Mouse (Mus musculus): ENCODE results near the gene Nmur2. TPM values are rescaled to one million over a fixed set of nuclear protein-coding genes. Genes with fewer than 3 reads are reported as not detected.
A peak's percentile ranks its signal among the peaks of the same experiment; 100 is the strongest.

The Nmur2 gene
- polyA plus RNA-seq, 1 experiment from 2014 or later: 0.09 TPM

- no peaks in the 10 kb centered on the region for H3K36me3 ChIP-seq
- WGBS: 71% methylated on average over 3 of the region's 3 CpGs
- H3K27ac ChIP-seq: no peak overlapping the region
- H3K4me1 ChIP-seq: no peaks in the 10 kb centered on the region
- no peaks in the 10 kb centered on the region for H3K9me3 ChIP-seq
- no peak for ATAC-seq (ENCODE audit: low FRiP score, low read depth)
- no peaks in the 10 kb centered on the region for H3K27me3 ChIP-seq (replicated peaks)
- H3K4me3 ChIP-seq: no peak overlapping the region
- no peak overlapping the region for H3K9ac ChIP-seq
- H3K4me2 ChIP-seq (replicated peaks): no peak overlapping the region
Observed at GRCm38 (mm10) chr11:56008277-56008676, 32.5 kb downstream of the Nmur2 start.

- H3K27ac ChIP-seq: no peak overlapping the region
- no peaks in the 10 kb centered on the region for H3K36me3 ChIP-seq
- peaks cover 11% of the 10 kb centered on the region; the same call in 1 of the 2 replicates for H3K4me1 ChIP-seq
- 74% methylated on average over 1 of the region's 1 CpGs for WGBS
- H3K4me2 ChIP-seq (replicated peaks): no peak overlapping the region
- no peak overlapping the region for H3K9ac ChIP-seq
- H3K9me3 ChIP-seq: no peaks in the 10 kb centered on the region
- no peak overlapping the region for H3K4me3 ChIP-seq
- no peak for ATAC-seq (ENCODE audit: low FRiP score, low read depth)
- H3K27me3 ChIP-seq (replicated peaks): no peaks in the 10 kb centered on the region
Observed at GRCm38 (mm10) chr11:55992799-55993198, 48.0 kb downstream of the Nmur2 start.

GRCm38 (mm10) chr11:55992148-55992547 lies 48.7 kb downstream of the Nmur2 start:
- Histone ChIP-seq H3K4me3 (no peak overlapping the region), H3K4me2 (replicated peaks) (no peak overlapping the region), H3K36me3 (no peaks in the 10 kb centered on the region), H3K9me3 (no peaks in the 10 kb centered on the region), H3K27me3 (replicated peaks) (no peaks in the 10 kb centered on the region), H3K27ac (no peak overlapping the region), H3K4me1 (peaks cover 11% of the 10 kb centered on the region; the same call in 1 of the 2 replicates), H3K9ac (no peak overlapping the region)
- no peak for ATAC-seq (ENCODE audit: low FRiP score, low read depth)
- 76% methylated on average over 3 of the region's 3 CpGs for WGBS

- Histone ChIP-seq H3K4me2 (replicated peaks) (no peak overlapping the region; the same call in 1 of the 2 replicates), H3K27me3 (replicated peaks) (no peaks in the 10 kb centered on the region), H3K4me1 (peaks cover 11% of the 10 kb centered on the region; the same call in 1 of the 2 replicates), H3K36me3 (no peaks in the 10 kb centered on the region), H3K9ac (no peak overlapping the region), H3K4me3 (no peak overlapping the region), H3K9me3 (no peaks in the 10 kb centered on the region), H3K27ac (no peak overlapping the region; the same call in 1 of the 2 replicates)
- ATAC-seq (ENCODE audit: low FRiP score, low read depth): 0 out of 2 replicates have a peak, but pooled peaks have one; percentile 25
- 10% methylated on average over 8 of the region's 8 CpGs for WGBS
Observed at GRCm38 (mm10) chr11:55991505-55992066, 49.2 kb downstream of the Nmur2 start.

GRCm38 (mm10) chr11:55984643-55985042 lies 56.2 kb downstream of the Nmur2 start:
- 69% methylated on average over 3 of the region's 3 CpGs for WGBS
- H3K4me3 ChIP-seq: no peak overlapping the region
- H3K4me1 ChIP-seq: no peaks in the 10 kb centered on the region
- no peak for ATAC-seq (ENCODE audit: low FRiP score, low read depth)
- H3K36me3 ChIP-seq: no peaks in the 10 kb centered on the region
- no peak overlapping the region for H3K4me2 ChIP-seq (replicated peaks)
- H3K9me3 ChIP-seq: no peaks in the 10 kb centered on the region
- H3K9ac ChIP-seq: no peak overlapping the region
- H3K27me3 ChIP-seq (replicated peaks): no peaks in the 10 kb centered on the region
- H3K27ac ChIP-seq: no peak overlapping the region

GRCm38 (mm10) chr11:55981656-55982055 lies 59.2 kb downstream of the Nmur2 start:
- no peak overlapping the region for H3K4me2 ChIP-seq (replicated peaks)
- WGBS: 54% methylated on average over 1 of the region's 1 CpGs

GRCm38 (mm10) chr11:55978146-55978545 lies 62.7 kb downstream of the Nmur2 start:
- no peak overlapping the region for H3K27ac ChIP-seq
- ATAC-seq (ENCODE audit: low FRiP score, low read depth): no peak
- H3K27me3 ChIP-seq (replicated peaks): no peaks in the 10 kb centered on the region
- peaks cover 6% of the 10 kb centered on the region; the same call in 1 of the 2 replicates for H3K4me1 ChIP-seq
- 81% methylated on average over 6 of the region's 6 CpGs for WGBS
- H3K9ac ChIP-seq: no peak overlapping the region
- no peak overlapping the region for H3K4me2 ChIP-seq (replicated peaks)
- no peaks in the 10 kb centered on the region for H3K9me3 ChIP-seq
- no peak overlapping the region for H3K4me3 ChIP-seq
- H3K36me3 ChIP-seq: no peaks in the 10 kb centered on the region

More at GRCm38 (mm10) chr11:55981656-55982055, 59.2 kb downstream of the Nmur2 start:
- no peaks in the 10 kb centered on the region for H3K27me3 ChIP-seq (replicated peaks)
- H3K27ac ChIP-seq: no peak overlapping the region
- no peaks in the 10 kb centered on the region for H3K4me1 ChIP-seq
- no peaks in the 10 kb centered on the region for H3K9me3 ChIP-seq
- H3K4me3 ChIP-seq: no peak overlapping the region
- no peak overlapping the region for H3K9ac ChIP-seq
- ATAC-seq (ENCODE audit: low FRiP score, low read depth): no peak
- no peaks in the 10 kb centered on the region for H3K36me3 ChIP-seq

Measured in neural tube, embryonic 12.5 days (tissue).